Mouse (Mus musculus) CH12F3 (cell line): ENCODE measurements at regions not wholly inside any gene's neighbourhood (a gene's known extent, or its start where the extent isn't known, plus 50 kb on each side); places are given as distances from the start of the nearest gene placed in this dataset.

ENCODE experiments used
- in situ Hi-C: fragments of 300-500 bp; cut with MboI; formaldehyde crosslinking; loops from 2 replicates; pipeline ENCODE4 v1.14.3; 2020; ENCODE audit warnings: low sequenced_read_pairs

GRCm38 (mm10) chr19:60051151-60051550 is 107.7 kb upstream of the Rab11fip2 start:
- in situ Hi-C loops, result no loop called here

- in situ Hi-C loops, result no loop called here
Observed at GRCm38 (mm10) chr19:60040721-60041120, 97.3 kb upstream of the Rab11fip2 start.

- in situ Hi-C loops, result no loop called here
Observed at GRCm38 (mm10) chr19:60032667-60033066, 89.2 kb upstream of the Rab11fip2 start.

- in situ Hi-C loops, result no loop called here
Observed at GRCm38 (mm10) chr19:60030212-60030788, 86.8 kb upstream of the Rab11fip2 start.

- in situ Hi-C loops, result no loop called here
Observed at GRCm38 (mm10) chr19:60029720-60030119, 86.3 kb upstream of the Rab11fip2 start.

GRCm38 (mm10) chr19:60015614-60016300 is 72.3 kb upstream of the Rab11fip2 start:
- in situ Hi-C loops, result no loop called here

- in situ Hi-C loops, result no loop called here
Observed at GRCm38 (mm10) chr19:59995557-59995956, 52.1 kb upstream of the Rab11fip2 start.
